Mouse (Mus musculus) B cell, adult (primary cell): ENCODE data around the gene Dnajc9. TPM values are rescaled to one million over a fixed set of nuclear protein-coding genes. Genes with fewer than 3 reads are reported as not detected.

Experiments
- total RNA-seq: library from RNA; stranded (reverse); gene quantifications from 4 replicates; pipeline ENCODE4 v1.2.4, GENCODE M21; 2023; ENCODE audit not compliant: inconsistent age

Gene Dnajc9
- 71.4 to 100 TPM (median 83.0 TPM) in 4 replicates for total RNA-seq

DNA sequence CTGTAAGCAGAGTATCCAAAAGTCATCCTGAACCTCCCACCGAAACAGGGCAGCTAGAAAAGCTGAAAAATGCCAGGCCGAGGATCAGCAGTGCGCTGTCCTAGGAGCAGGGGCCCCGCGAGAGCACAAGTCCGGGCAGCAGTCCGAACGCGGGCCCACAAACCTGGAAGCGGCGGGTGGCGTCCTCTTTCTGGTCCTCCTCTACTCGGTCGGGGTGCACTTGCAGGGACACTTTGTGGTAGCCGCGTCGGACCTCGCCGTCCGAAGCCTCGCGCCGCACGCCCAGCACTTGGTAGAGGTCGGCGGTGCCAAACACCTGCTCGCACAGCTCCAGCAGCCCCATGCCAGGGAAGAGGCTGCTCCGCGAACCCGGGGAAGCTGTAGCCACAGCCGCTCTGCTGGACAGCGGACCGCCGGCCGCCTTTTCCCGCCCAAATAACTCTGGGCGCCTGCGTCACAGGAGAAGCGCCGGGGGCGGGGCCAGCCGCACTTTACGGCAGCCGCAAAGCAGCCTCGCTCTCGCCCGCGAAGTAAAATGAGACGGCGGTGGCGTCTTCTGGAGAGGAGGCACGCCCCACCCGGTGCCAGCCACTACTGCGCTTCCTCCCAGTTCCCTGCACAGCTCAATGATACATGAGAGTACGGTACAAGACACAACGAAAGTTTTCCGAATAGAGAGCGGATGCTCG, at the start of gene Dnajc9:
Gene Dnajc9 (minus strand): TSS at position 470 of the 689 bp plus-strand sequence.

DNA sequence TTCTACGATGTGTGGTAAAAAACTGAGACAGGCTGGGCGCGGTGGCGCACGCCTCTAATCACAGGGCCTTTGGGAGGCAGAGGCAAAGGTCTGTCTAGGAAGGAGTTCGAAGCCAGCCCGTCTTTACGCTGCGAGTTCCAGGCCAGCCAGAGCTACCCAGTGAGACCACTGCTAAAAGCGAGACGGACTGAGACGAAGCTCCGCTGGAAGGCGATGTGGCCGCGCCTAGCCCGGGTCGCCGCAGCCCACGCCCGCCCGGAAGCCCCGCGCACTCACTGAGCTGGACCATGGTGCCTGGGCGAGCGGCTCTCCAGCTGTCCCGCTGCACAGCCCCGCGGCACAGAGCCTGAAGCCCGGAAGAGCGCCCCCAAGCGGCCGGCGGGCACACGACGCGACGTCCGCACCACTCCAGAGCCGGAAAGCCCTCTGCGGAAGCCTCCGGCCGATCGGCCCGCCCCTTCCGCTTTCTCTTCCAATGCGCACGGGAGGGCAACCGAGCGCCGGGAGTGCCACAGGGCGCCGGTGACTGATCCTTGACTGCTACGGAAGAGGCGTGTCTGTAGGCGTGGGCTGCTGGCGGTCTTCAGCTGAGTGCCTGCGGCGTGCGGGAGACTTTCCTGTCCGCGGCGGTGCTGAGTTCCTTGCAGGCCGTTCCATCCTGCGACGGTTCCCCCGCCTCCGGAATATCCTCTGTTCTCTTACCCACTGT, 4.6 kb upstream of the Dnajc9 start, which contains the start of gene Mrps16:
Gene Mrps16 (minus strand): TSS at position 430 of the 709 bp plus-strand sequence.

DNA sequence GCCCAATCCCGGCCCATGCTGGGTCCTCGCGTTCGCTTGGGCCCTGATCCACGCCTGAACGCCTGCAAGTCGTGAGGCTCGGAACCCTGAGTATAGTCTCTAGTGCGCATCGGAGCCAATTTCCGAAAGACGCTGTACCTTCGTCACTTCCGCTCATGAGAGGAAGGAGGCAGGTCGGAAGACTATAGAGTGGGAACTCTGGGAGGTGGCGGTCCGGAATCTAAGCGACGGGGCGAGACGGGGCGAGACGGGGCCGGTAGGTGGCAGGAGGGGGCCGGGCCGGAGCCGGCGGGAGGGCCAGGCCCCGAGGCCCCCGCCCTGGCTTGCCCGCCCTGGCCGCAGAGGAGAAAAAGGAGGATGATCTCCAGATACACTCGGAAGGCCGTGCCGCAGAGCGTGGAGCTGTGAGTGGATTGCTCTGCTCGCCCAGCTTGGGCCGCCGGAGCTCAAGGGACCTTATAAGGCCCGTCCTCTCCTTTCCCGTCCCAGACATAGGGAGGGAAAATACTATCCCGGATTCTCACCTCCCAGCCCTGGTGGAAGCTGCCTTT, 40.6 kb downstream of the Dnajc9 start, which contains the start of the genes Ecd and Fam149b:
Gene Ecd (minus strand): TSS at position 131 of the 551 bp plus-strand sequence.
Gene Fam149b (plus strand): TSS at position 172 of the 551 bp plus-strand sequence.

Other genes starting within 250 kb of the Dnajc9 start
- gene Kcnk5, start 207.1 kb downstream of the Dnajc9 start, total RNA-seq = 19.5 to 22.1 TPM (median 21.5 TPM) in 4 replicates
- gene Kcnk16, start 119.7 kb downstream of the Dnajc9 start, total RNA-seq = not detected in 4 replicates
- gene Nudt13, start 94.2 kb downstream of the Dnajc9 start, total RNA-seq = 19.7 to 26.7 TPM (median 25.4 TPM) in 4 replicates
- 48.4 to 50.7 TPM (median 49.4 TPM) in 4 replicates for gene Ecd, start 40.8 kb downstream of the Dnajc9 start, total RNA-seq
- 32.7 to 40.9 TPM (median 37.8 TPM) in 4 replicates for gene Fam149b, start 40.7 kb downstream of the Dnajc9 start, total RNA-seq
- gene Mrps16, start 4.7 kb upstream of the Dnajc9 start, total RNA-seq = 37.0 to 48.3 TPM (median 37.6 TPM) in 4 replicates
- 0.22 to 0.60 TPM in 2 of 4 replicates, not detected in the others for gene Cfap70, start 63.3 kb upstream of the Dnajc9 start, total RNA-seq
- 44.5 to 58.3 TPM (median 51.4 TPM) in 4 replicates for gene Anxa7, start 91.2 kb upstream of the Dnajc9 start, total RNA-seq
- 3.6 to 5.4 TPM (median 4.4 TPM) in 4 replicates for gene Mss51, start 108.0 kb upstream of the Dnajc9 start, total RNA-seq
- 103 to 113 TPM (median 110 TPM) in 4 replicates for gene Ppp3cb, start 157.7 kb upstream of the Dnajc9 start, total RNA-seq